Mouse (Mus musculus) neural tube, embryonic 14.5 days (tissue): ENCODE data around the gene Gm17455. TPM values are rescaled to one million over a fixed set of nuclear protein-coding genes. Genes with fewer than 3 reads are reported as not detected.

Experiments used
- ATAC-seq: fragments of 200-750 bp; cut with Nextera tagmentation; 2 replicates; pipeline ENCODE4 v1.8.0; 2017; ENCODE audit warnings: low read depth, mild to moderate bottlenecking, moderate TSS enrichment, moderate library complexity
- H3K27ac ChIP-seq: fragments of 300-500 bp; sonication (generic); 2 replicates; pipeline ENCODE4 v1.5.1; 2014; ENCODE audit warnings: low read depth, mild to moderate bottlenecking, control low read depth, low read length, moderate library complexity, mixed read lengths
- H3K27me3 ChIP-seq: fragments of 300-500 bp; sonication (generic); 2 replicates; pipeline ENCODE4 v1.6.1; 2014; ENCODE audit warnings: low read length; ENCODE audit not compliant: control insufficient read depth, insufficient read depth
- H3K36me3 ChIP-seq: fragments of 300-500 bp; sonication (generic); 2 replicates; pipeline ENCODE4 v1.6.1; 2014; ENCODE audit warnings: low read length, mixed read lengths; ENCODE audit not compliant: control insufficient read depth, insufficient read depth
- H3K4me1 ChIP-seq: fragments of 300-500 bp; sonication (generic); 2 replicates; pipeline ENCODE4 v1.6.1; 2014; ENCODE audit warnings: low read length; ENCODE audit not compliant: control insufficient read depth, insufficient read depth
- H3K4me2 ChIP-seq: fragments of 300-500 bp; sonication (generic); 2 replicates; pipeline ENCODE4 v1.6.1; 2014; ENCODE audit warnings: mild to moderate bottlenecking, low read depth, low read length, control low read depth
- H3K4me3 ChIP-seq: fragments of 300-500 bp; sonication (generic); 2 replicates; pipeline ENCODE4 v1.5.1; 2014; ENCODE audit warnings: low read depth, low read length, control low read depth, mixed read lengths
- H3K9ac ChIP-seq: fragments of 300-500 bp; sonication (generic); replicated peaks from 2 replicates; pipeline ENCODE4 v1.6.1; 2014; ENCODE audit warnings: low read depth, mild to moderate bottlenecking, control low read depth, low read length, mixed read lengths
- H3K9me3 ChIP-seq: fragments of 300-500 bp; sonication (generic); 2 replicates; pipeline ENCODE4 v1.6.1; 2016; ENCODE audit warnings: low read length; ENCODE audit not compliant: control insufficient read depth
- WGBS: fragments of 180-500 bp; shearing (Covaris S2); extraction: QIAGEN DNeasy Blood & Tissue Kit; methylation state at CpG from one replicate; pipeline ENCODE4 v1.1.7; 2014; 5-methylcytosine and 5-hydroxymethylcytosine counted together
- polyA plus RNA-seq: library from polyadenylated mRNA; unstranded; fragments of >200 nt; fragmentation: Nextera tagmentation; extraction: Ambion mirVana; gene quantifications from 2 replicates; pipeline ENCODE4 v1.2.1, GENCODE M21; 2014

Gene Gm17455
- polyA plus RNA-seq, 1 experiment from 2014 or later: 17.7 TPM

DNA sequence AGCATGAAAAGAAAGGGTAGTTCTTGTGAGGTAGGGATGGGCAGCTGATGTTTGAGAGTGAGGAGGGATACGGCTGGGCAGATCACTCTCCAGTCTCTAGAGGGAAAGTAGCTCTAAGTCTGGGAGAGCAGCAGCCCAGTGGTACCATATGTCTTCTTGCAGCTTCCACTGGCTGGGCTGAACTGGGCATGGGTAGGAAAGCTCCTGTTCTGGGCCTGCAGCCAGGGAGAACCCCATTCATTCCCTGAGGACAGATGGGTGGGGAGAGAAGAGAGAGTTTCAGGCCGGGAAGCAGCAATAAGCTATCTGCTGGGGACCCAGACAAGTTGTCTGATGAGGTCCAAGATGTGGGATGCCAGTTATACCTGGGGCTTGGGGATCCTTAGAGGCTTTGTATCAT is 29.4 kb upstream of the Gm17455 start:
- 63% methylated on average over 2 of the region's 2 CpGs for WGBS
- Histone ChIP-seq H3K27ac (peak overlapping the region; percentile 22; the same call in 1 of the 2 replicates), H3K4me1 (0 out of 2 replicates have a peak, but pooled peaks cover 5% of the 10 kb centered on the region), H3K9ac (no peak overlapping the region), H3K36me3 (no peaks in the 10 kb centered on the region), H3K9me3 (no peaks in the 10 kb centered on the region), H3K27me3 (no peaks in the 10 kb centered on the region), H3K4me2 (no peak overlapping the region), H3K4me3 (no peak overlapping the region)
- no peak for ATAC-seq

DNA sequence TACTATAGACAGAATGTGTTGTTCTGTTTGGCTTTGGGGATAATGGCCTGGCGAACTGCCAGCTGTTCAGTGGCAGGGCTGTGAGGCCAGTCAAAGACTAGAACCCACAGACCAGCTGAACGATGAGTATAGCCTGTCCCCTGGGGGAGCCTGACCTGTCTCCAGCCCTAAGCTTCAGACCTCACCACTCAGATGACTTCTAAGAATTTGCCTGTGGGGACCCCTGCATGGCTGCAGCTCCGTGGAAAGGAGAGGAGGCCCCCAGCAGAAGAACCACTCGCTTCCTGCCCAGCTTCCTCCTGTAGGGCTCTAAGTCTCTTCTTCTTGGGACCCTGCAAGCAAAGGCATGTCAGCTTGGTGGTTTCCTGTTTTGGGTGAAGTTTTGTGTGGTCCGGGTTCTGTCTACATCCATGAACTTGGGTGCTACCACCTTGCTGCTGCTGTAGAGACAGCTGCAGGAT is 28.9 kb upstream of the Gm17455 start:
- ATAC-seq: no peak; the same call in 1 of the 2 replicates
- Histone ChIP-seq H3K27ac (no peak overlapping the region), H3K27me3 (no peaks in the 10 kb centered on the region), H3K4me3 (no peak overlapping the region), H3K36me3 (no peaks in the 10 kb centered on the region), H3K9me3 (no peaks in the 10 kb centered on the region), H3K4me2 (no peak overlapping the region), H3K4me1 (0 out of 2 replicates have a peak, but pooled peaks cover 5% of the 10 kb centered on the region), H3K9ac (no peak overlapping the region)
- 64% methylated on average over 5 of the region's 5 CpGs for WGBS

DNA sequence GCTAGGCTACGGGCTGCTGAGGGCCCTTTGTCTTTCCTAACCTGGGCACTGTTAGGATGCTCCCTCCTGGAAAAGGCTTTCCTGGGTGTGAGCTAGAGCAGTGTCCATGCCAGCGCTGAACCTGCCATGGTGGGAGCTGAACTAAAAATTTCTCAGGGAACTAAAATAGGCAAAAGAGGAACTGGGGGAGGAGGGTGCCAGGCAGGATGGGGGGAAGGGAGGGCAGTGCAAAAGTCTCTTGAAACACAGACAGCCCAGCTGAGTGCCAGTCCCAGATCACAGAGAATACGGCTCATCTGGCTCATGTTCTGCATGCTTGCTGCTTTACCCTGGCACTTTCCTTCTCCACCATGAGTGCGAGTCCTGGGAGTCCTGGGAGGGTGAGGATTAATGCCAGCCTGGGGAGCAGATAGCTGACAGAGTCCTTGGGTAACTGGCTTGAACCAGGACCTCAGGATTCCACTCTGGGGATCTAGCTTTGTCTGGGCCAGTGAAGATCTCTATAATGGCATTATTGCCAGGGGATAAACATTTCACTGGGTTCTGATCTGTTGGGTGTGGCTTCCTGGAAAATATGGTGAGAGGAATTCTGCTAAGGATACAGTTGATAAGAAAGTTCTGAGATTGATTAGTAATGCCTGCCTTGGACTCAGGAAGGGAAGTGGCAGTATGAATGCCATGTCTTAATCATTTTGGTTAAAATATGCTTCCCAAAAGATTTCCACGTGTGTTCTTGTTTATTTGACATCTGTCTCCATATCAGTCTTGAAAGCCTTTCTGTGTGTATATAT is 27.7 kb upstream of the Gm17455 start:
- H3K9ac ChIP-seq: no peak overlapping the region

DNA sequence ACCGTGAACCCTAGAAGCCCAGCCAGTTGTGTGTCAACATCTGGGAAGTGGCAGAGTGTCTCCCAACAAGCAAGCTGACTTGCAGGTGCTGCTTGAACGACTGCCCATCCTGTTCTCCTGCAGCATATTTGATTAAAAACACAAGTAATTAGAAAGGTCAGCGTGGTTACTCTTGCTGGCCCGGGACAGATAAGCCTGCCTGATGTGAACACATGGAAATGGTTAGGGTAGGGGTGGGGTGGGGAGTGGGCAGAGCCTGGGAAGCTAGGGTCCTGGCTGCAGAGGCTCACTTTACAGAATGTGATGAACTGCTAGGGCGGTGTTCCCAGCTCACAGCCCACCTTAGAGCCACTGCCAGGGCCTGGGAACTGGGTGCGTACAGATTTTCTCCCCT is 26.0 kb upstream of the Gm17455 start:
- Histone ChIP-seq H3K9me3 (no peaks in the 10 kb centered on the region), H3K27ac (no peak overlapping the region), H3K27me3 (no peaks in the 10 kb centered on the region), H3K4me3 (no peak overlapping the region), H3K4me2 (no peak overlapping the region), H3K36me3 (no peaks in the 10 kb centered on the region), H3K9ac (no peak overlapping the region), H3K4me1 (0 out of 2 replicates have a peak, but pooled peaks cover 5% of the 10 kb centered on the region)
- WGBS: 72% methylated on average over 6 of the region's 6 CpGs
- ATAC-seq: no peak

More for the DNA sequence above, 27.7 kb upstream of the Gm17455 start:
- H3K4me1 ChIP-seq: 0 out of 2 replicates have a peak, but pooled peaks cover 5% of the 10 kb centered on the region
- H3K4me3 ChIP-seq: no peak overlapping the region
- WGBS: 84% methylated on average over 5 of the region's 5 CpGs
- no peaks in the 10 kb centered on the region for H3K36me3 ChIP-seq
- no peaks in the 10 kb centered on the region for H3K9me3 ChIP-seq
- H3K27me3 ChIP-seq: no peaks in the 10 kb centered on the region
- no peak overlapping the region for H3K27ac ChIP-seq
- no peak for ATAC-seq
- no peak overlapping the region for H3K4me2 ChIP-seq

DNA sequence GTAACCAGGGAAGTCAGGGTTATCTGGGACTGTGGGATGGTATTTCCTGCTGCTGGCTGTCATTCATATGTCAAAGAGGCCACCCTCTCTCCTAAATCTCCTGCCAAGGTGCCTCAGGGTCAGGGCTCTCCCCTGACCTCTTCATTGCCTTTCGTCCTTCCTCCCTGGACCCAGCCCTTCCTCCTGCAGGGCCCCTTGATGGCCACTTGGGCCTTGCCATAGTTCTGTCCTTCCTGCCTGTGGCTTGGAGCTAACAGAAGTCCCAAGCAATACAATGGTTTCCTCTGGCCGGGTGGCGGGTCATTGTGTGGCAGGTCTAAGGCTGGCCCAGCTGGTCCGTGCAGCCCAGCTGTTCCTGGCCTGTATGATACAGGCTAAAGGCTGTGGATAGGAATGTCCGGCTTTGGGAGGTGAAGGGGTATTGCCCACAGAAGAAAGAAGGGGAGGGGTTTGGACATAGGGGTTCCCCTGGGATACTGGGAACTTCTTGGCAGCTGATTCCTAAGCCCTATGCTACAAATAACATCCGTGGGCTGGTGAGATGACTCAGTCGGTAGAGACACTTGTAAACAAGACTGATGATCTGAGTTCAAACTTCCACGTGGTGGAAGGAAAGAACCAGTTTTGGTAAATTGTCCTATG is 25.5 kb upstream of the Gm17455 start:
- no peak overlapping the region for H3K4me3 ChIP-seq

DNA sequence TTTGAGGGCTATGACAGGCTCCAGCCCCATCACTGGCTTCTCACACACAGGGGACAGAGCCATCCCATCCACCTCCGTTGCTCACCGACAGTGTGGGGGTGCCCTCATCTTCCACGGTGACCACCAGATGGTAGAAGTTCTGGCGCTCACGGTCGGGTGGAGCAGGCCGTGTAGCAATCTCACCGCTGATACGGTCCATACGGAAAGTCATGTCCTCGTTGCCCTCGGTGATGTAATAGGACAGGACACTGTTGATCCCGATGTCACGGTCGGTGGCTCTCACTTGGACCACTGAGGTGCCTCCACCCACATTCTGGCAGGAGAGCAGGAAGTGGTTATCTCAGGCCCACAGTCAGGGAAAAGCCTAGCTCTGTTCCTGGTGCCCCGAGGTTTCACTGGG is 22.8 kb upstream of the Gm17455 start:
- Histone ChIP-seq H3K4me3 (no peak overlapping the region), H3K4me1 (no peaks in the 10 kb centered on the region), H3K4me2 (no peak overlapping the region), H3K27ac (no peak overlapping the region), H3K9ac (no peak overlapping the region), H3K36me3 (no peaks in the 10 kb centered on the region), H3K9me3 (no peaks in the 10 kb centered on the region), H3K27me3 (no peaks in the 10 kb centered on the region)
- ATAC-seq: no peak
- 92% methylated on average over 16 of the region's 16 CpGs for WGBS

More for the DNA sequence above, 25.5 kb upstream of the Gm17455 start:
- 61% methylated on average over 8 of the region's 8 CpGs for WGBS
- no peak overlapping the region for H3K27ac ChIP-seq
- 0 out of 2 replicates have a peak, but pooled peaks cover 5% of the 10 kb centered on the region for H3K4me1 ChIP-seq
- H3K9me3 ChIP-seq: no peaks in the 10 kb centered on the region
- no peak for ATAC-seq
- no peaks in the 10 kb centered on the region for H3K36me3 ChIP-seq
- no peaks in the 10 kb centered on the region for H3K27me3 ChIP-seq
- no peak overlapping the region for H3K9ac ChIP-seq
- H3K4me2 ChIP-seq: no peak overlapping the region

DNA sequence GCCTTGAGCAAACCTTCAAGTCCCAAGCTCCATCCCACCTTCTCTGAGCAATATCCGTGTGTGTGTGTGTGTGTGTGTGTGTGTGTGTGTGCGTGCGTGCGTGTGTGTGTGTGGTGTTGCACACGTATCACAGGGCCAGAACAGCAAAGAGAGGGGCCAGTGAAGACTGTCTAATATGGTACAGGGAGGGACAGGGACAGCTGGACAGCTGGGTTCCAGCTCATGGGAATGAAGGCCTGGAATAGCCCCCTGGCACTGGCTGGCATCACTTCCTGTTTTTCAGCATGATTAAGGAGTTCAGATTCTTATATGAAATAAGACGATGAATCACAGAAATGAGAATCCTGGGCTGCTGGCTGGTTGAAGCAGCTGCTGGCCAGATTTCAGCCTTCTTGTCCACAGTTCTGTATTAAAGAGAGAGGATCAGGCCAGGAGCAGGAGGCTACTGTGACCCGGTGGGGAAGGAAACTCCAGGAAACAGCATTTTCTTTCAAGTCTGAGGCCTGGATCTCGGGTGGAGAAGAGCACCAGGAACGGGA is 20.0 kb upstream of the Gm17455 start:
- Histone ChIP-seq H3K9me3 (no peaks in the 10 kb centered on the region), H3K4me2 (no peak overlapping the region), H3K36me3 (no peaks in the 10 kb centered on the region), H3K27ac (no peak overlapping the region), H3K9ac (no peak overlapping the region), H3K4me1 (no peaks in the 10 kb centered on the region), H3K4me3 (no peak overlapping the region), H3K27me3 (no peaks in the 10 kb centered on the region)
- 85% methylated on average over 9 of the region's 9 CpGs for WGBS
- ATAC-seq: no peak

DNA sequence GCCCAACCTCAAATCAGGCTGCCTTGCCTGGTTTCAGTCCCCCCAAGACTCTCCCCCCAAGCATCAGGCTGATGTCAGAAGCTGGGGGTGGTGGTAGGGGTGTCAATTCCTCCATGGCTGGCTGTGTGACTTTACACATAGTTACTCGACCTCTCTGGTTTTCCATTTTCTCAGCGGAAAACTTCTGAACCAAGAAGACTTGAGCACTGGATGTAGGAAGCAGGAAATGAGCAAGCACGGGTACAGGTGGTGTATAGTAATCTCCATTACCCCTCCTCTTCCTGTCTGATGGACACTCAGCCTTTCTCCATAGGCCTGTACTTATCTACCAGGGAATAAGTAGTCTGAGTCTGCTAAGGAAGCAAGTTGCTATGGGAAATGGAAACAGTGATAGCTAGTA is 19.3 kb upstream of the Gm17455 start:
- Histone ChIP-seq H3K4me3 (no peak overlapping the region), H3K4me1 (no peaks in the 10 kb centered on the region), H3K9me3 (no peaks in the 10 kb centered on the region), H3K4me2 (no peak overlapping the region), H3K27ac (no peak overlapping the region), H3K9ac (no peak overlapping the region), H3K27me3 (no peaks in the 10 kb centered on the region), H3K36me3 (no peaks in the 10 kb centered on the region)
- ATAC-seq: no peak
- WGBS: 75% methylated on average over 3 of the region's 3 CpGs
